Mouse (Mus musculus): ENCODE data around the gene 1110057P08Rik. TPM values are rescaled to one million over a fixed set of nuclear protein-coding genes. Genes with fewer than 3 reads are reported as not detected.

1110057P08Rik gene
- not detected in 2 replicates for polyA plus RNA-seq (2012; rRNA removed)

GRCm38 (mm10) chr16:89174435-89174834, at the start of gene 1110057P08Rik:
TSS of gene 1110057P08Rik (plus strand) at chr16:89174735.

GRCm38 (mm10) chr16:89140551-89140950, 34.0 kb upstream of the 1110057P08Rik start, which contains the start of gene Gm6358:
TSS of gene Gm6358 (plus strand) at chr16:89140851.

GRCm38 (mm10) chr16:89150786-89151185, 23.7 kb upstream of the 1110057P08Rik start, which contains the start of gene Gm10061:
TSS of gene Gm10061 (plus strand) at chr16:89151086.

GRCm38 (mm10) chr16:89157652-89158051, 16.9 kb upstream of the 1110057P08Rik start, which contains the start of gene Gm9789:
TSS of gene Gm9789 (plus strand) at chr16:89157952.

GRCm38 (mm10) chr16:89169190-89169589, 5.3 kb upstream of the 1110057P08Rik start, which contains the start of gene Gm7735:
TSS of gene Gm7735 (plus strand) at chr16:89169490.

GRCm38 (mm10) chr16:89205561-89205960, 31.0 kb downstream of the 1110057P08Rik start, which contains the start of gene Krtap20-2:
TSS of gene Krtap20-2 (plus strand) at chr16:89205861.

Other genes starting within 250 kb of the 1110057P08Rik start
- gene Krtap19-9b, start 242.5 kb upstream of the 1110057P08Rik start, polyA plus RNA-seq (2012; rRNA removed): not detected in 2 replicates
- gene Krtap16-3, start 211.9 kb upstream of the 1110057P08Rik start, polyA plus RNA-seq (2012; rRNA removed): not detected in 2 replicates
- not detected in 2 replicates for gene Krtap22-2, start 164.0 kb upstream of the 1110057P08Rik start, polyA plus RNA-seq (2012; rRNA removed)
- not detected in 2 replicates for gene Gm10229, start 159.5 kb upstream of the 1110057P08Rik start, polyA plus RNA-seq (2012; rRNA removed)
- not detected in 2 replicates for gene Krtap6-1, start 143.0 kb upstream of the 1110057P08Rik start, polyA plus RNA-seq (2012; rRNA removed)
- not detected in 2 replicates for gene Gm10228, start 133.3 kb upstream of the 1110057P08Rik start, polyA plus RNA-seq (2012; rRNA removed)
- gene Krtap6-5, start 126.9 kb upstream of the 1110057P08Rik start, polyA plus RNA-seq (2012; rRNA removed): not detected in 2 replicates
- gene 1110025L11Rik, start 110.7 kb upstream of the 1110057P08Rik start, polyA plus RNA-seq (2012; rRNA removed): not detected in 2 replicates
- gene Krtap6-3, start 90.7 kb upstream of the 1110057P08Rik start, polyA plus RNA-seq (2012; rRNA removed): not detected in 2 replicates
- not detected in 2 replicates for gene Gm6358, start 33.9 kb upstream of the 1110057P08Rik start, polyA plus RNA-seq (2012; rRNA removed)
- not detected in 2 replicates for gene Gm10061, start 23.6 kb upstream of the 1110057P08Rik start, polyA plus RNA-seq (2012; rRNA removed)
- gene Gm9789, start 16.8 kb upstream of the 1110057P08Rik start, polyA plus RNA-seq (2012; rRNA removed): not detected in 2 replicates
- not detected in 2 replicates for gene Gm7735, start 5.2 kb upstream of the 1110057P08Rik start, polyA plus RNA-seq (2012; rRNA removed)
- not detected in 2 replicates for gene Krtap20-2, start 31.1 kb downstream of the 1110057P08Rik start, polyA plus RNA-seq (2012; rRNA removed)
- gene Krtap21-1, start 229.1 kb downstream of the 1110057P08Rik start, polyA plus RNA-seq (2012; rRNA removed): not detected in 2 replicates
- not detected in 2 replicates for gene Krtap6-2, start 245.4 kb downstream of the 1110057P08Rik start, polyA plus RNA-seq (2012; rRNA removed)

Data from stomach, adult 2 months (tissue).